Mouse (Mus musculus) heart, embryonic 16.5 days (tissue): Measurements from ENCODE around the gene Rbm24. TPM values are rescaled to one million over a fixed set of nuclear protein-coding genes. Genes with fewer than 3 reads are reported as not detected.

ENCODE experiments used
- ATAC-seq: fragments of 200-750 bp; cut with Nextera tagmentation; replicated peaks from 2 replicates; pipeline ENCODE4 v1.8.0; 2017; ENCODE audit warnings: moderate number of reproducible peaks; ENCODE audit not compliant: insufficient read depth, low FRiP score; ENCODE audit errors: extremely low read depth
- H3K27ac ChIP-seq: fragments of 300-500 bp; sonication (generic); 2 replicates; pipeline ENCODE4 v1.5.1; 2014; ENCODE audit warnings: mild to moderate bottlenecking, low read length, control low read depth, moderate library complexity
- H3K27me3 ChIP-seq: fragments of 300-500 bp; sonication (generic); 2 replicates; pipeline ENCODE4 v1.6.1; 2014; ENCODE audit warnings: low read length, mixed read lengths; ENCODE audit not compliant: control insufficient read depth, insufficient read depth
- H3K36me3 ChIP-seq: fragments of 300-500 bp; sonication (generic); 2 replicates; pipeline ENCODE4 v1.6.1; 2014; ENCODE audit not compliant: control insufficient read depth, insufficient read depth
- H3K4me1 ChIP-seq: fragments of 300-500 bp; sonication (generic); 2 replicates; pipeline ENCODE4 v1.6.1; 2014; ENCODE audit warnings: low read length, mixed read lengths; ENCODE audit not compliant: control insufficient read depth, insufficient read depth
- H3K4me2 ChIP-seq: fragments of 300-500 bp; sonication (generic); 2 replicates; pipeline ENCODE4 v1.6.1; 2014; ENCODE audit warnings: low read depth, mild to moderate bottlenecking, control low read depth, low read length
- H3K4me3 ChIP-seq: fragments of 300-500 bp; sonication (generic); 2 replicates; pipeline ENCODE4 v1.5.1; 2014; ENCODE audit warnings: mild to moderate bottlenecking, control low read depth, low read length
- H3K9ac ChIP-seq: fragments of 300-500 bp; sonication (generic); 2 replicates; pipeline ENCODE4 v1.6.1; 2014; ENCODE audit warnings: low read length, control low read depth
- H3K9me3 ChIP-seq: fragments of 300-500 bp; sonication (generic); replicated peaks from 2 replicates; pipeline ENCODE4 v1.6.1; 2016; ENCODE audit warnings: low read length; ENCODE audit not compliant: control insufficient read depth
- WGBS: fragments of 180-500 bp; shearing (Covaris S2); extraction: QIAGEN DNeasy Blood & Tissue Kit; methylation state at CpG from one replicate; pipeline ENCODE4 v1.1.7; 2014; 5-methylcytosine and 5-hydroxymethylcytosine counted together
- polyA plus RNA-seq: library from polyadenylated mRNA; unstranded; fragments of >200 nt; fragmentation: Nextera tagmentation; extraction: Ambion mirVana; gene quantifications from 2 replicates; pipeline ENCODE4 v1.2.1, GENCODE M21; 2015

The Rbm24 gene
- polyA plus RNA-seq, 1 experiment from 2014 or later = 53.4 TPM

DNA sequence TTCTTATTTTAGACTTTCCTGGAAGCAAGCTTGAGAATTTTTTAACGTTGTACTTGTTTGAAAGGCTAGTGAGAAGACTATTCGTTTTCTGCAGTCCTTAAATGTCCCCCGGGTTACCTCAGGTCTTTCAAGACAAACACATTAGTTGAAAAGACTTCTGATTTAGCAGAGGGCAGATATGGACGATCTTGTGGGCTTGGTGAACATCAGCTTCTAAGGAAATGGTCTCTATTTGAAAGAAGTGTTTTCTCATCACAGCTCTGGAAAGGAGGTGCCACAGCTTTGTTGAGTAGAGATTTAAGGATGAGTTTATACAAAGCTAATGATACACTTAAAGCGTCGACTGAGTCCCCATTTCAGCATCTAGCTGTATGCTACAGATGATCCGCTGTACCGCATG lies 6.1 kb downstream of the Rbm24 start:
- Histone ChIP-seq H3K9me3 (no peaks in the 10 kb centered on the region), H3K27ac (peak overlapping the region; percentile 83), H3K36me3 (peaks cover 10% of the 10 kb centered on the region), H3K4me1 (peaks cover 16% of the 10 kb centered on the region), H3K9ac (peak overlapping the region; percentile 81), H3K4me3 (peak overlapping the region; percentile 42), H3K4me2 (peak overlapping the region; percentile 74), H3K27me3 (no peaks in the 10 kb centered on the region)
- 49% methylated on average over 8 of the region's 8 CpGs for WGBS
- ATAC-seq = no peak

- Histone ChIP-seq H3K9ac (peak overlapping the region; percentile 76), H3K27me3 (no peaks in the 10 kb centered on the region), H3K4me1 (peaks cover 21% of the 10 kb centered on the region), H3K27ac (peak overlapping the region; percentile 99), H3K36me3 (peaks cover 10% of the 10 kb centered on the region), H3K9me3 (no peaks in the 10 kb centered on the region), H3K4me3 (no peak overlapping the region), H3K4me2 (peak overlapping the region; percentile 39)
- 41% methylated on average over 6 of the region's 6 CpGs for WGBS
- ATAC-seq = peak; percentile 90
Measured at GRCm38 (mm10) chr13:46426651-46427269, 8.5 kb downstream of the Rbm24 start.

- peaks cover 8% of the 10 kb centered on the region for H3K36me3 ChIP-seq
- H3K4me2 ChIP-seq = peak overlapping the region; percentile 43
- 59% methylated on average over 22 of the region's 22 CpGs for WGBS
- no peaks in the 10 kb centered on the region for H3K27me3 ChIP-seq
- H3K27ac ChIP-seq = peak overlapping the region; percentile 97
- peaks cover 25% of the 10 kb centered on the region for H3K4me1 ChIP-seq
- H3K9me3 ChIP-seq = no peaks in the 10 kb centered on the region
- H3K9ac ChIP-seq = peak overlapping the region; percentile 68
- H3K4me3 ChIP-seq = peak overlapping the region; percentile 18
- ATAC-seq = no peak
Measured at GRCm38 (mm10) chr13:46428964-46429363, 10.7 kb downstream of the Rbm24 start.

GRCm38 (mm10) chr13:46429866-46430265 lies 11.6 kb downstream of the Rbm24 start:
- peak overlapping the region; percentile 68; the same call in 1 of the 2 replicates for H3K9ac ChIP-seq
- ATAC-seq = peak; percentile 29; the same call in 1 of the 2 replicates
- no peak overlapping the region for H3K4me3 ChIP-seq
- no peaks in the 10 kb centered on the region for H3K9me3 ChIP-seq
- peaks cover 27% of the 10 kb centered on the region for H3K4me1 ChIP-seq
- H3K4me2 ChIP-seq = no peak overlapping the region
- no peaks in the 10 kb centered on the region for H3K27me3 ChIP-seq
- H3K27ac ChIP-seq = peak overlapping the region; percentile 97
- H3K36me3 ChIP-seq = peaks cover 8% of the 10 kb centered on the region
- WGBS = 64% methylated on average over 11 of the region's 11 CpGs

- no peaks in the 10 kb centered on the region for H3K9me3 ChIP-seq
- whole genome bisulfite sequencing = 44% methylated on average over 8 of the region's 8 CpGs
- H3K27me3 ChIP-seq = no peaks in the 10 kb centered on the region
- H3K4me1 ChIP-seq = peaks cover 15% of the 10 kb centered on the region
- H3K4me3 ChIP-seq = no peak overlapping the region
- H3K36me3 ChIP-seq = peaks cover 4% of the 10 kb centered on the region
- H3K27ac ChIP-seq = no peak overlapping the region
- ATAC-seq = no peak
- no peak overlapping the region for H3K9ac ChIP-seq
- no peak overlapping the region for H3K4me2 ChIP-seq
Measured at GRCm38 (mm10) chr13:46433880-46434560, 15.8 kb downstream of the Rbm24 start.

- WGBS = 72% methylated on average over 6 of the region's 6 CpGs
- Histone ChIP-seq H3K4me2 (no peak overlapping the region), H3K9me3 (peaks cover 3% of the 10 kb centered on the region; the same call in 1 of the 2 replicates), H3K4me1 (peaks cover 10% of the 10 kb centered on the region), H3K9ac (no peak overlapping the region), H3K4me3 (no peak overlapping the region), H3K27ac (no peak overlapping the region), H3K27me3 (no peaks in the 10 kb centered on the region), H3K36me3 (no peaks in the 10 kb centered on the region)
- no peak for ATAC-seq
Measured at GRCm38 (mm10) chr13:46438960-46439359, 20.7 kb downstream of the Rbm24 start.

DNA sequence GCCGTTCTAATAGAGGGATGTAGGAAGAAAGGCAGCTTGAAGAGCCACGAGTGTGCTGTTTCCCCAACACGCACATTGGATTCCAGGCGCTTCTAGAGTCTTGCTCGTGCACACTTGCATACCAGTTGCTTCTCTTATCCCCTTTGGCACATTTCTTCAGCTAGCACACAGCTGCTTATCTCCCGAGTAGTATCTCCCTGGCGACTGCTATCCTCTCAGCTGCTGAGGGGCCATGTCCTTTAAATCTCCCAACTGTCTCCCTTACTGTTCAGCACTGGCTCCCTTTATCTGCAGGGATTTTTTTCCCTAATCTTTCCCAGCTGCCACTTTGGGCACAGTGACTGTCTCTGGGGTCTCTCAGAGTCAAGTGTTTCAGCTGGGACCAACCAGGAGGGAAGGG lies 25.8 kb downstream of the Rbm24 start:
- H3K4me1 ChIP-seq = peaks cover 20% of the 10 kb centered on the region
- peak; percentile 88 for ATAC-seq
- H3K4me3 ChIP-seq = no peak overlapping the region
- peak overlapping the region; percentile 78 for H3K27ac ChIP-seq
- H3K27me3 ChIP-seq = no peaks in the 10 kb centered on the region
- 21% methylated on average over 7 of the region's 7 CpGs for WGBS
- peaks cover 3% of the 10 kb centered on the region; the same call in 1 of the 2 replicates for H3K9me3 ChIP-seq
- H3K36me3 ChIP-seq = no peaks in the 10 kb centered on the region
- H3K9ac ChIP-seq = no peak overlapping the region
- peak overlapping the region; percentile 34; the same call in 1 of the 2 replicates for H3K4me2 ChIP-seq

DNA sequence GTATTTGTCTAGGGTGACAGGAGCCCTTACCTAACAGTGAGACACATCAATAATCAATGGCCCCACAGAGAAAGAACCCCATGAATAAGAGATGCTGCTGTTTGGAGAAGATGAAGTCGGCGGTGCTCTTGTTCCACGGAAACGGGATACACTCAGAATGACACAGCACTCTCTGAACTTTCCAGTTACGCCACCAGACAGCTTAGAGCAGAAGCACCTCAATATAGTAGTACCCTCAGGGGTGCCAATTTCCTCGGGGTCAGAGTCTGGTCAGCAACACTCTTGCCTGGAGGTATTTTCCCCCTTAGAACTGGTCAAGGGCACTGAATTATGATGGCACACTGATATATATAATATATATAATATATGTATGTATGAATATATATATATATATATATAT lies 27.8 kb downstream of the Rbm24 start:
- Histone ChIP-seq H3K4me3 (no peak overlapping the region), H3K27me3 (no peaks in the 10 kb centered on the region), H3K9ac (no peak overlapping the region), H3K27ac (no peak overlapping the region), H3K4me1 (peaks cover 20% of the 10 kb centered on the region), H3K4me2 (no peak overlapping the region), H3K9me3 (peaks cover 3% of the 10 kb centered on the region; the same call in 1 of the 2 replicates), H3K36me3 (no peaks in the 10 kb centered on the region)
- WGBS = 89% methylated on average over 6 of the region's 6 CpGs
- no peak for ATAC-seq

DNA sequence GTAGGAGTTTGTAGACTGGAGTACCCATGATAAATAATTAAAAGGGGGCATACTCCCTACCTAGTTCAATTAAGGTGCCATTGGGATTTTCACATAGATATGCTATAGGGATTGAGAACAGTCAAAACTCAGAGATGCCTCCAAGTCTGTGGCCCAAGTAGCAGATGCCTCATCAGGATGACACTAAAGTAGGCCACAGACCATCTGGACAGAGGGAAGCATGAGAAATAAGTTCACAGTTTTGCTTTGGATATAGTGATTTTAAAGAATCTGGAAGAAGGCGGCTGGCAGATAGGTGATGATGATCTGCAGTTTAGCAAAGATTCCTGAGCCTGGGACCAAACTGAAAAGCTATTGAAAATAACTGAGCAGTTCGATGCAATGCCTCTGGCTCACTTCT lies 30.0 kb downstream of the Rbm24 start:
- Histone ChIP-seq H3K36me3 (no peaks in the 10 kb centered on the region), H3K9me3 (no peaks in the 10 kb centered on the region), H3K4me1 (peaks cover 19% of the 10 kb centered on the region), H3K27me3 (no peaks in the 10 kb centered on the region), H3K4me3 (no peak overlapping the region), H3K9ac (no peak overlapping the region), H3K27ac (no peak overlapping the region), H3K4me2 (no peak overlapping the region)
- no peak for ATAC-seq
- 63% methylated on average over 2 of the region's 2 CpGs for WGBS
